Mouse (Mus musculus): ENCODE data around the gene Gpr108.

The Gpr108 gene

DNA sequence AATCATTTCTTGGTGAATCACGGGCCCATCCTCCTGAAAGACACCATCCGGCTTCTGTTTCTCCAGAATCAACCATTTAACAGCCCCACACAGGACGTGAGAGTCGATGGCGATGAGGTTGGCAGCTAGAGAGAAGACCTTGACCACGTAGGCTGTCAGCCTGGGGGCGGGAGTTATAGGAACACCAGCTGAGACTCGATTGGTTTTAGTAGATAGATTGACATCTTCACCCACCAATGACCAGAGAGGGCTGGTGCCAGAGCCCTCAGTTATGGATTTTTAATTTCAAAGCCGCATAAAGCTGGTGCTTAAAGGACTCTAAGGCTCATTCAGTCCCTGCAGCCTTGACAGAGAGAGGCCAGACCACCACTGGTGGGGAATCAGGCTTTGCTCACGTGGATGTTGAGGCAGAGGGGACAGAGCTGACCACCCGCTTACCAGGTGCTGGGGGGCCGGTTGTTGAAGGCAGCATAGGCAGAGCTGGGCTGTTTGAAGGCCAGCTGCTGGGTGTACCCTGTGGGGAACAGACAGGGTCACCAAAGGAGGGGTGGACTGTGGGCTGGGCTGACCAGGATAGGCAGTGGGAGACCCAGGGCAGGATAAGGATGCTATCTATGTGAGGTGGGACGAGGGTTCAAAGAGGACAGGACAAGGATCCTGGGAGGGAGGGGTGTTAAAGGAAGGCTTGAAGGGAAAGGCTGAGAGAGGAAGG, 33.4 kb downstream of the Gpr108 start:
- DNase-seq (ENCODE audit: low read depth, low spot score) = no peak

DNA sequence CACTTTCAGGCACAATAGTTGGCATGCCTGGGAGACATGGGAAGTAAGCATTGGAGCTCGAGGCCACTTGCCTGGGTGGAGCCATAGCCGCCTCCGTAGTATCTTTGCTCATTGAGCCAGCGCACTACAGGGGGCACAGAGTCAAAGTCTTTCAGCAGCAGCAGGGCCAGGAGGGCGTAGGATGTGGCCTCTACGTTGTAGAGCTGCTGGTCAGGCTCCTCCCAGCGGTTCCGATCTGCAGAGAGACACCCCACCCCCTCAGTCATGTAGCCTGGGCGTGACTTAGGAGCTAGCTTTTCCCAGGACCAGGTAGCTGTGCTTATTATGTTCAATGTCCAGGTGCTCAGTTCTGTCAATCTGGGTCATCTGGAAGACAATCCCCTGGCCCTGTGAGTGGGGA, 36.7 kb downstream of the Gpr108 start:
- no peak for DNase-seq (ENCODE audit: low read depth, low spot score)

- no peak for DNase-seq (ENCODE audit: low read depth, low spot score)
These were observed 38.9 kb downstream of the Gpr108 start for GRCm38 (mm10) chr17:57209330-57209729.

DNA sequence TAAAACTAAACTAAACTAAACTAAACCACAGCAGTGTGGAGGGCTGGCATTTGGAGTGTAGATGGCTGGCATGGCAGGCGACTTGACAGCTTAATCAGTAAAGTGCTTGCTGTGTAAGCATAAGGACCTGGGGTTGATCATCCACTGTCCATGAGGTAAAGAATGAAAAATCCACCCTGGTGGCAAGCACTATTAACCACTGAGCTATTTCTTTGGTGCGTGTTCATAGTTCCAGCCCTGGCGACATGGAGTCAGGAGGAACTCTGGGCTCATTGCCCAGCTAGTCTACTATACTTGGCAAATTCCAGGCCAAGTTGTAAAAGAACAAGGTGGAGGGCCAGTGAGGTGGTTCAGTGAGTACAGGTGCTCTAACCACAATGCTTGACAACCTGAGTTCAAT, 40.3 kb downstream of the Gpr108 start:
- no peak for DNase-seq (ENCODE audit: low read depth, low spot score)

DNA sequence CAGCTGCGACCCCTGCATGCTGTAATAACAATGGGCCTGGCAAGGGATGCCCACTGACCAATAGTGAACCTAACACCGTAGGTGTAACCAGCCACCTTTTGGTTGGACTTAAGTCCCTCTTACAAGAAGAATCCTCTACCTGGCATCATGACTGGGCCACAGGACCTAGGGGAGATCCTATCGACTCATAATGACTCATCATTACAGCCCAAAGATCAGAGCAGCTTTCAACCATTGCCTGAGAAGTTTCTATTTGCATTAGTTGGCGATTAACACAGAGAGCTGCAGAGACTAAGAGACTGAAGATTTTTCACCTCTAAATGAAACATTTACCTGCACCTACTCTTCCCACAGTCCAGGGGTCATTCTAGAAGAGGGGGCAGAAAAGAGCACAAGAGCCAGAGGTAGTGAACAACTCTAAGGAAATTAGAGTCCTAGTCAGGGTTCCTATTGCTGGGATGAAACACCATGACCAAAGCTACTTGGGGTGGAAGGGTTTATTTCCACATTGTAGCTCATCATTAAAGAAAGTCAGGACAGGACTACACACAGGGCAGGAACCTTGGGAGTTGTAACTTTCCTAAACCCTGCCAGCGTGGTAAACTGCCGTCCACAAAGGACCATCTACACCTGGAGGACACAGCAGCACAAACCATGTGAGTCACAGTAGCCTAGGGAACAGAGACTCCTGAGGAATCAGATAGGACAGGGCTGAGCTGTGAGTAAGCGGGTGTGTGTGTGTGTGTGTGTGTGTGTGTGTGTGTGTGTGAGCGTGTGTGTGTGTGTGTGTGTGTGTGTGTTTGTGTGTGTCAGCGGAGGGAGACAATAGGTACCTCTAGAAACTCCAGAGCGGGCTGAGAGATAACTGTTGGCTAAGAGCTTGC, 46.2 kb downstream of the Gpr108 start:
- DNase-seq (ENCODE audit: low read depth, low spot score) = no peak

- DNase-seq (ENCODE audit: low read depth, low spot score) = no peak
These were observed 50.0 kb downstream of the Gpr108 start for GRCm38 (mm10) chr17:57198252-57198651.

GRCm38 (mm10) chr17:57195326-57196010, 52.8 kb downstream of the Gpr108 start:
- no peak for DNase-seq (ENCODE audit: low read depth, low spot score)

DNA sequence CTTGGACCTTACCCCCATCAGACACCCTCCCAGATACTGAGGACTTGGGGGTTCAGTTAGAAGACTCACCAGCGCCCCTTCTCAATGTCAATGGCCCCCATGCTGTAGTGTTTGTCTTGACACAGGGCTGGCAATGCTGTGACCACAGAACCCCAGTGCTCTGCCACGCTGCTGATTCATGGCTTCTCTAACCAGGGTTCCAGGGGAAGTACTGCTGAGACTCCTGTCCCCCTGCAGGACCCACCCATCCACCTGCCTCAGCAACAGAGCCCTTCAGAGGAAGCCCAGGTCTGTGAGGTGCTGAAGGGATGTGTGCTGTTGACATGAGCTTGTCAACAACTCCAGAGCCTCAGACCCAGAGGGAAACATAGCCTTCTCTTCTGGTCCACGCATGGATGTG, 53.5 kb downstream of the Gpr108 start:
- DNase-seq (ENCODE audit: low read depth, low spot score) = no peak

DNA sequence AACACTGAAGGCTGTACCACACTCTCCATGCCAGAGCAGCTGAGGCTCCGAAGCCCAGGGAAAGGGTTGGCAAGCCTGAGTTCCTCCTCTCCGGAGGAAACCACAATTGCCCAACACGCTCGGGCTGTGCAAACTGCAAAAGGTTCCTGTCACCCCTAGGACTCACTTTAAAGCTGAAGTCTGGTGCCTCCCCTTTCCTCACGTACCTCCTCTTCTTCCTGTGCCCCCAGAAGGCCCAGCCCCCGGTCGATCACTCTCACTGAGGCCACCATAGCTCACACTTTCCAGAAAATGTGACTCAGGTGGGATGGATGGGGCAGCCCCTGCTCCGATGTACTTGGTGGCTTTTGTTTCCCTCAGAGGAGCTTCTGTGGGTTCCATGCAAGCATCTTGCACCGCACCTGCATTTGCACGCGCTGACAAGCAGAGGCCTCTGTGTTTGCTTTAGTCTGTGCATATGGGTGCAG, 54.2 kb downstream of the Gpr108 start, which contains the start of gene Tnfsf14:
Gene Tnfsf14 (minus strand): TSS at position 137 of the 467 bp plus-strand sequence.
- DNase-seq (ENCODE audit: low read depth, low spot score) = no peak

DNA sequence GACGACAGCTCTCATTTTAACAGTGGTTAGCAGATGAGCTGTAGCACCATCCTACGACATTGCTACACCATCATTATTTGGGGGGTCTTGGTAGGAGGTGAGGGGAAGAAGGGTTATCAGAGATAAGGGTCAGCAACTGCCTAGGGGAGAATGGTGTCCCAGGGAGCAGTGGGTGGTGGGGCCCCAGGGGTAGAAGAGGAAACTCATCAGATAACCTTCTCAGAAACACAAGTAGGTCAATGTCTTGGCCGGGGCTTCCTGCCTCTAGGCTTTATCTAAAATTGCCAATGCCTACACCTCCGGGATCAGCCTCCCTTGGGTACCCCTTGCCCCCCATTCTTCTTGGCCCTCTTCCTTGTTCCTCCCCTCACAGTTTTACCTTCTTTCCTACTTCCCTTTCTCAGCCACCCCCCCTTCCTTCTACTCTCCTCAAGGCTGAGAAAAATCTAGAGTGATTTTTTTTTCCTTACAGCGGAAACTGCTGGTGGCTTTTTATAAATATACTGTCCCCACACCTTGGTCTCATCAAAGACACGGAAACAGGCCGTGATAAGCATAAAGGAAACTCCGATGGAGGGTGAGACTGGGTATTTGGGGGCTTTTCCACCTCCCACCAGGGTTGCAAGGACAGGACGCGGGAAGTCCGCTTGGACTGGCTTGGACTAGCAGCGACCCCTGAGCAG, 59.6 kb downstream of the Gpr108 start:
- DNase-seq (ENCODE audit: low read depth, low spot score) = no peak

DNA sequence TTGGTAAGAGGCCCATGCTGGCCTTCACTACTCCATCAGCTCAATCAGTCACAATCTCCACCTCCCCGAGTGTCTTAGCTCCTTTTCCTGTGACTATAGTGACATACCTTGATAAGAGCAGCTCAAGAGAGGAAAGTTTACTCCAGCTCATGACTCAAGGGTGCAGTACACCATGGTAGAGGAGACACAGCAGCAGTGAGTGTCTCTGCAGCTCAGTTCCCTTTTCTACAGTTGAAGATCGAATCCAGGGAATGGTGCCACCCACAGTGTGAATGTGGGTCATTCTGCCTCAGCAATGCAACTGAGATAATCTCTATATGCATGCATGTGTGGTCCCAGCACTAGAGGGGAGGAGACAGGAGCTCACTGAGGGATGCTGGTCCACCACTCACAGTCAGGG, 62.6 kb downstream of the Gpr108 start:
- no peak for DNase-seq (ENCODE audit: low read depth, low spot score)
